Mouse (Mus musculus): ENCODE measurements around the gene Gstp1. TPM values are rescaled to one million over a fixed set of nuclear protein-coding genes. Genes with fewer than 3 reads are reported as not detected.

Gene Gstp1
- total and polyA plus RNA-seq, 2 experiments from 2014 or later, result 245 to 642 TPM

GRCm38 (mm10) chr19:3992416-3992815 lies 45.4 kb downstream of the Gstp1 start, which contains the start of gene Tbx10:
Tbx10 (plus strand) TSS chr19:3992752.
- no peaks in the 10 kb centered on the region for H3K9me3 ChIP-seq (ENCODE audit: low read length)
- H3K4me3 ChIP-seq (ENCODE audit: low read depth, low read length), result no peak within 1 kb of the TSS
- H3K27me3 ChIP-seq (ENCODE audit: insufficient read depth, low read length), result no peaks in the 10 kb centered on the region; the same call in 1 of the 2 replicates
- ATAC-seq, result no peak
- H3K4me1 ChIP-seq (ENCODE audit: insufficient read depth), result no peaks in the 10 kb centered on the region
- 54% methylated on average over 5 of the region's 5 CpGs for WGBS
- H3K9ac ChIP-seq, result no peak within 1 kb of the TSS
- H3K27ac ChIP-seq (ENCODE audit: low read depth, low read length), result no peak within 1 kb of the TSS
- DNase-seq, result no peak
- no peak for TF ChIP-seq CTCF (IDR thresholded peaks at IDR 0.05; ENCODE audit: low read depth)
- H3K36me3 ChIP-seq (ENCODE audit: insufficient read depth), result no peaks in the 10 kb centered on the region
- no peak within 1 kb of the TSS for H3K4me2 ChIP-seq (ENCODE audit: low read depth)

GRCm38 (mm10) chr19:3991966-3992365 lies 45.8 kb downstream of the Gstp1 start:
- Histone ChIP-seq H3K9ac (no peak overlapping the region), H3K4me2 (ENCODE audit: low read depth) (no peak overlapping the region), H3K4me1 (ENCODE audit: insufficient read depth) (no peaks in the 10 kb centered on the region), H3K36me3 (ENCODE audit: insufficient read depth) (no peaks in the 10 kb centered on the region), H3K4me3 (ENCODE audit: low read depth, low read length) (no peak overlapping the region), H3K27ac (ENCODE audit: low read depth, low read length) (no peak overlapping the region), H3K27me3 (ENCODE audit: insufficient read depth, low read length) (no peaks in the 10 kb centered on the region; the same call in 1 of the 2 replicates), H3K9me3 (ENCODE audit: low read length) (no peaks in the 10 kb centered on the region)
- no peak for TF ChIP-seq CTCF (IDR thresholded peaks at IDR 0.05; ENCODE audit: low read depth)
- DNase-seq, result no peak
- ATAC-seq, result no peak
- 82% methylated on average over 3 of the region's 3 CpGs for WGBS

DNA sequence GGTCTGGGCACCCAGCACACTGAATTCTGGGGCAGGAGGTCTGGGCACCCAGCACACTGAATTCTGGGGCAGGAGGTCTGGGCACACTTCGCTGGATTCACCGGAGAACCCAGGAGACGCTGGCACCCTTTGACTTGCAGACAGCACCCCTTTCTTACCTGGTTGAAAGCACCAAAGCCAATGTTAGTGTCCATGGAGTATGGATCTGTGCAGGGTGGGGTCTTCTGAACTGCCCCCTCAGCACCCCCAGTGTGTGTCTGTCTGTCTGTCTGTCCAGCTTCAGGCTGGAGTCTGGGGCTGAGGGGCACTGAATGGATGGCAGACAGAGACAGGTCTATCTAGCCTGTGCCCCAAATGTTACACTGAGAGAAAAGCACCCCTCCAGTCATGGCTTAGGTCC lies 46.2 kb downstream of the Gstp1 start:
- Histone ChIP-seq H3K9me3 (ENCODE audit: low read length) (no peaks in the 10 kb centered on the region), H3K36me3 (ENCODE audit: insufficient read depth) (no peaks in the 10 kb centered on the region), H3K9ac (no peak overlapping the region), H3K27ac (ENCODE audit: low read depth, low read length) (no peak overlapping the region), H3K4me2 (ENCODE audit: low read depth) (no peak overlapping the region), H3K27me3 (ENCODE audit: insufficient read depth, low read length) (no peaks in the 10 kb centered on the region; the same call in 1 of the 2 replicates), H3K4me3 (ENCODE audit: low read depth, low read length) (no peak overlapping the region), H3K4me1 (ENCODE audit: insufficient read depth) (no peaks in the 10 kb centered on the region)
- TF ChIP-seq CTCF (IDR thresholded peaks at IDR 0.05; ENCODE audit: low read depth), result no peak
- DNase-seq (no peak), ATAC-seq (no peak)
- WGBS, result 94% methylated on average over 3 of the region's 3 CpGs

DNA sequence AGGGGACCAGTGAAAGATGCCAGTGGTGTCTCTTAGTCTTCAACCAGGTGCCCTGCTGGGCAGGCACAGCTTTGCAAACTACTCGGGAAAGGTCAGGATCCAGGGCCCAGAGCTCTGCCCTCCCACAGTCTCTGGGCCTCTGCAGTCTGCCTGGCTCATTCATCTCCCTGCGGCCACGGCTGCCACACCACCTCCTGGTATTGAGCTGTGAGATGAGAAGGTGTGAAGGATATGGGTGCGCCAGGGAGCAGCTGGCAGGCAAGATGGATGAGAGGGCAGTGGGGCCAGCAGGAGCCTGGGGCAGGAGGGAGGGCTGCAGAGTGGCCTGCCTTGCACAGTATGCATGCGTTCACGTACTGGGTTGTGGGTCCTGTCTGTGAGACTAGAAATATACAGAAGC lies 47.0 kb downstream of the Gstp1 start:
- no peak for ATAC-seq
- no peak overlapping the region for H3K9ac ChIP-seq
- no peaks in the 10 kb centered on the region; the same call in 1 of the 2 replicates for H3K27me3 ChIP-seq (ENCODE audit: insufficient read depth, low read length)
- WGBS, result 72% methylated on average over 6 of the region's 6 CpGs
- no peak overlapping the region for H3K4me3 ChIP-seq (ENCODE audit: low read depth, low read length)
- no peaks in the 10 kb centered on the region for H3K4me1 ChIP-seq (ENCODE audit: insufficient read depth)
- no peaks in the 10 kb centered on the region for H3K36me3 ChIP-seq (ENCODE audit: insufficient read depth)
- DNase-seq, result no peak
- no peaks in the 10 kb centered on the region for H3K9me3 ChIP-seq (ENCODE audit: low read length)
- H3K4me2 ChIP-seq (ENCODE audit: low read depth), result no peak overlapping the region
- no peak overlapping the region for H3K27ac ChIP-seq (ENCODE audit: low read depth, low read length)
- TF ChIP-seq CTCF (IDR thresholded peaks at IDR 0.05; ENCODE audit: low read depth), result no peak

DNA sequence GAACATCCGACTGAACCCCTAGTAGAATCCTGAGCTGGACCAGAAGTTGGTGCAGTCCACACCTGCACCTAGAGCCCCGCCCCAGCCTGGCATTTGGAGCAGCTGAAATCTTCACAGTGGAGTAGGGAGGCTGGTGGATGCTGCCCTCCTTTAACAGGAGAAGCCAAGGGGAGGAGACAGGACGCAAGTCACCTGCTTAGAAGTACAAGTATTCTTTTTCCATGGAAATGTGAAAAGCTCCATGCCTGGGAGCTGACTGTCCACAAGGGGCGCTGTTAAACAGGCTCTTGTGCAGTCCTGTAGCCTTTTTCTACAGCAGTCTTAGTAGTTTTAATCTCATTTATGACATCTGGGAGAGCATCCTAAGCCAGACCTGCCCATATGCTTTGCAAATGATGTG lies 49.0 kb downstream of the Gstp1 start:
- Histone ChIP-seq H3K9ac (no peak overlapping the region), H3K27me3 (ENCODE audit: insufficient read depth, low read length) (no peaks in the 10 kb centered on the region; the same call in 1 of the 2 replicates), H3K4me1 (ENCODE audit: insufficient read depth) (no peaks in the 10 kb centered on the region), H3K36me3 (ENCODE audit: insufficient read depth) (no peaks in the 10 kb centered on the region), H3K4me3 (ENCODE audit: low read depth, low read length) (no peak overlapping the region), H3K9me3 (ENCODE audit: low read length) (no peaks in the 10 kb centered on the region), H3K4me2 (ENCODE audit: low read depth) (no peak overlapping the region), H3K27ac (ENCODE audit: low read depth, low read length) (no peak overlapping the region)
- 90% methylated on average over 4 of the region's 4 CpGs for WGBS
- no peak for ATAC-seq
- no peak for DNase-seq
- TF ChIP-seq CTCF (IDR thresholded peaks at IDR 0.05; ENCODE audit: low read depth), result peak; percentile 34; the same call in 1 of the 2 replicates

DNA sequence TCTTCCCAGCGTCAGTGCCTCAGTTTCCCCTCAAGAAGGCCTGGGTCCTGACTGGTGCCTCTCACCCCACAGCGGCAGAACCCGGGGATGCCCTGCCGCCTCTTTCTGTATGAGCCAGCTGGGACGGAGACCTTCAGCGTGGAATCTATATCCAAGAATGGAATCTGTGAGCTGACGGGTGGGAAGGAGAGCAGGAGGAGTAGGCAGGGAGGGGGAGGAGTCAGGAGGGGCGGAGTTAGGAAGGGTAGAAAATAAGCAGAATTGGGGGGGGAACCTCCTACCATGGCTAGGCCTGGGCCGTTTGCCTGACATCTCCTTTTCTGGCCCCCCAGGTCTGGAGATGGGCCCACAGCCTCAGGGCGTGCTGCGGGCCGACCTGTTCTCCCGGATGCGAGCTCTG lies 49.7 kb downstream of the Gstp1 start:
- no peaks in the 10 kb centered on the region; the same call in 1 of the 2 replicates for H3K27me3 ChIP-seq (ENCODE audit: insufficient read depth, low read length)
- no peaks in the 10 kb centered on the region for H3K4me1 ChIP-seq (ENCODE audit: insufficient read depth)
- no peak for TF ChIP-seq CTCF (IDR thresholded peaks at IDR 0.05; ENCODE audit: low read depth)
- no peak overlapping the region for H3K4me2 ChIP-seq (ENCODE audit: low read depth)
- H3K4me3 ChIP-seq (ENCODE audit: low read depth, low read length), result no peak overlapping the region
- DNase-seq (no peak), ATAC-seq (no peak)
- H3K9me3 ChIP-seq (ENCODE audit: low read length), result no peaks in the 10 kb centered on the region
- no peaks in the 10 kb centered on the region for H3K36me3 ChIP-seq (ENCODE audit: insufficient read depth)
- 91% methylated on average over 14 of the region's 14 CpGs for WGBS
- H3K9ac ChIP-seq, result no peak overlapping the region
- no peak overlapping the region for H3K27ac ChIP-seq (ENCODE audit: low read depth, low read length)

- Histone ChIP-seq H3K9me3 (ENCODE audit: low read length) (no peaks in the 10 kb centered on the region), H3K4me2 (ENCODE audit: low read depth) (no peak within 1 kb of the TSS), H3K4me3 (ENCODE audit: low read depth, low read length) (no peak within 1 kb of the TSS), H3K4me1 (ENCODE audit: insufficient read depth) (no peaks in the 10 kb centered on the region), H3K9ac (no peak within 1 kb of the TSS), H3K27me3 (ENCODE audit: insufficient read depth, low read length) (no peaks in the 10 kb centered on the region; the same call in 1 of the 2 replicates), H3K36me3 (ENCODE audit: insufficient read depth) (no peaks in the 10 kb centered on the region), H3K27ac (ENCODE audit: low read depth, low read length) (no peak within 1 kb of the TSS)
- ATAC-seq (no peak), DNase-seq (no peak)
- 6% methylated on average over 8 of the region's 8 CpGs for WGBS
- TF ChIP-seq CTCF (IDR thresholded peaks at IDR 0.05; ENCODE audit: low read depth), result no peak
Measured at GRCm38 (mm10) chr19:3986334-3986733, 51.5 kb downstream of the Gstp1 start, which contains the start of gene Acy3. Acy3 (plus strand) TSS chr19:3986570.

Other genes with a start within 250 kb of the Gstp1 start
Only the 30 nearest of the 33 such genes appear.
- gene Chka, start 186.2 kb downstream of the Gstp1 start, total RNA-seq (2014; rRNA removed), result 67.0 and 69.4 TPM in 2 replicates
- gene Chka, start 186.2 kb downstream of the Gstp1 start, polyA plus RNA-seq (2015; fragmentation: Nextera tagmentation; extraction: Ambion mirVana), result 49.4 and 53.9 TPM in 2 replicates
- gene Tcirg1, start 130.9 kb downstream of the Gstp1 start, total RNA-seq (2014; rRNA removed), result 21.4 and 23.5 TPM in 2 replicates
- 9.3 and 9.9 TPM in 2 replicates for gene Tcirg1, start 130.9 kb downstream of the Gstp1 start, polyA plus RNA-seq (2015; fragmentation: Nextera tagmentation; extraction: Ambion mirVana)
- 137 and 148 TPM in 2 replicates for gene Ndufs8, start 125.2 kb downstream of the Gstp1 start, total RNA-seq (2014; rRNA removed)
- 261 and 281 TPM in 2 replicates for gene Ndufs8, start 125.2 kb downstream of the Gstp1 start, polyA plus RNA-seq (2015; fragmentation: Nextera tagmentation; extraction: Ambion mirVana)
- gene Aldh3b1, start 108.2 kb downstream of the Gstp1 start, total RNA-seq (2014; rRNA removed), result 1.7 and 4.2 TPM in 2 replicates
- 3.6 and 4.1 TPM in 2 replicates for gene Aldh3b1, start 108.2 kb downstream of the Gstp1 start, polyA plus RNA-seq (2015; fragmentation: Nextera tagmentation; extraction: Ambion mirVana)
- 8.6 and 10.8 TPM in 2 replicates for gene Unc93b1, start 102.8 kb downstream of the Gstp1 start, total RNA-seq (2014; rRNA removed)
- gene Unc93b1, start 102.8 kb downstream of the Gstp1 start, polyA plus RNA-seq (2015; fragmentation: Nextera tagmentation; extraction: Ambion mirVana), result 10.6 and 13.2 TPM in 2 replicates
- not detected in 2 replicates for gene Aldh3b3, start 79.3 kb downstream of the Gstp1 start, total RNA-seq (2014; rRNA removed)
- not detected in 2 replicates for gene Aldh3b3, start 79.3 kb downstream of the Gstp1 start, polyA plus RNA-seq (2015; fragmentation: Nextera tagmentation; extraction: Ambion mirVana)
- gene Aldh3b2, start 65.7 kb downstream of the Gstp1 start, total RNA-seq (2014; rRNA removed), result 1.5 and 2.7 TPM in 2 replicates
- 1.8 and 1.9 TPM in 2 replicates for gene Aldh3b2, start 65.7 kb downstream of the Gstp1 start, polyA plus RNA-seq (2015; fragmentation: Nextera tagmentation; extraction: Ambion mirVana)
- 2.2 and 2.5 TPM in 2 replicates for gene Acy3, start 51.4 kb downstream of the Gstp1 start, total RNA-seq (2014; rRNA removed)
- 2.2 and 2.8 TPM in 2 replicates for gene Acy3, start 51.4 kb downstream of the Gstp1 start, polyA plus RNA-seq (2015; fragmentation: Nextera tagmentation; extraction: Ambion mirVana)
- gene Tbx10, start 45.2 kb downstream of the Gstp1 start, total RNA-seq (2014; rRNA removed), result not detected in 2 replicates
- gene Tbx10, start 45.2 kb downstream of the Gstp1 start, polyA plus RNA-seq (2015; fragmentation: Nextera tagmentation; extraction: Ambion mirVana), result not detected in 2 replicates
- 26.7 and 30.8 TPM in 2 replicates for gene Nudt8, start 37.4 kb downstream of the Gstp1 start, total RNA-seq (2014; rRNA removed)
- 36.3 and 40.4 TPM in 2 replicates for gene Nudt8, start 37.4 kb downstream of the Gstp1 start, polyA plus RNA-seq (2015; fragmentation: Nextera tagmentation; extraction: Ambion mirVana)
- 7.8 and 8.5 TPM in 2 replicates for gene Gm49405, start 37.4 kb downstream of the Gstp1 start, total RNA-seq (2014; rRNA removed)
- 2.1 and 2.6 TPM in 2 replicates for gene Gm49405, start 37.4 kb downstream of the Gstp1 start, polyA plus RNA-seq (2015; fragmentation: Nextera tagmentation; extraction: Ambion mirVana)
- 16.0 and 17.8 TPM in 2 replicates for gene Doc2g, start 34.7 kb downstream of the Gstp1 start, total RNA-seq (2014; rRNA removed)
- 5.7 and 6.3 TPM in 2 replicates for gene Doc2g, start 34.7 kb downstream of the Gstp1 start, polyA plus RNA-seq (2015; fragmentation: Nextera tagmentation; extraction: Ambion mirVana)
- gene Ndufv1, start 25.2 kb downstream of the Gstp1 start, total RNA-seq (2014; rRNA removed), result 250 and 281 TPM in 2 replicates
- 268 TPM in 2 replicates for gene Ndufv1, start 25.2 kb downstream of the Gstp1 start, polyA plus RNA-seq (2015; fragmentation: Nextera tagmentation; extraction: Ambion mirVana)
- 2.7 TPM in 1 of 2 replicates, not detected in the other for gene Gstp2, start 8.0 kb upstream of the Gstp1 start, total RNA-seq (2014; rRNA removed)
- gene Gstp2, start 8.0 kb upstream of the Gstp1 start, polyA plus RNA-seq (2015; fragmentation: Nextera tagmentation; extraction: Ambion mirVana), result 0.54 and 2.5 TPM in 2 replicates
- gene Gstp3, start 21.6 kb upstream of the Gstp1 start, total RNA-seq (2014; rRNA removed), result not detected in 2 replicates
- not detected in 2 replicates for gene Gstp3, start 21.6 kb upstream of the Gstp1 start, polyA plus RNA-seq (2015; fragmentation: Nextera tagmentation; extraction: Ambion mirVana)
- gene Cabp2, start 43.6 kb upstream of the Gstp1 start, total RNA-seq (2014; rRNA removed), result not detected in 2 replicates
- gene Cabp2, start 43.6 kb upstream of the Gstp1 start, polyA plus RNA-seq (2015; fragmentation: Nextera tagmentation; extraction: Ambion mirVana), result not detected in 2 replicates
- 34.4 and 35.4 TPM in 2 replicates for gene Cdk2ap2, start 59.2 kb upstream of the Gstp1 start, total RNA-seq (2014; rRNA removed)
- 59.9 and 65.4 TPM in 2 replicates for gene Cdk2ap2, start 59.2 kb upstream of the Gstp1 start, polyA plus RNA-seq (2015; fragmentation: Nextera tagmentation; extraction: Ambion mirVana)
- gene Pitpnm1, start 62.0 kb upstream of the Gstp1 start, total RNA-seq (2014; rRNA removed), result 108 and 127 TPM in 2 replicates
- 68.8 and 82.9 TPM in 2 replicates for gene Pitpnm1, start 62.0 kb upstream of the Gstp1 start, polyA plus RNA-seq (2015; fragmentation: Nextera tagmentation; extraction: Ambion mirVana)
- 25.8 and 33.9 TPM in 2 replicates for gene Aip, start 87.9 kb upstream of the Gstp1 start, total RNA-seq (2014; rRNA removed)
- gene Aip, start 87.9 kb upstream of the Gstp1 start, polyA plus RNA-seq (2015; fragmentation: Nextera tagmentation; extraction: Ambion mirVana), result 85.7 and 86.2 TPM in 2 replicates
- 0.19 and 0.23 TPM in 2 replicates for gene Gpr152, start 101.8 kb upstream of the Gstp1 start, total RNA-seq (2014; rRNA removed)
- not detected in 2 replicates for gene Gpr152, start 101.8 kb upstream of the Gstp1 start, polyA plus RNA-seq (2015; fragmentation: Nextera tagmentation; extraction: Ambion mirVana)
- not detected in 2 replicates for gene Cabp4, start 106.0 kb upstream of the Gstp1 start, total RNA-seq (2014; rRNA removed)
- 0.06 and 0.08 TPM in 2 replicates for gene Cabp4, start 106.0 kb upstream of the Gstp1 start, polyA plus RNA-seq (2015; fragmentation: Nextera tagmentation; extraction: Ambion mirVana)
- 128 and 182 TPM in 2 replicates for gene Coro1b, start 110.6 kb upstream of the Gstp1 start, total RNA-seq (2014; rRNA removed)
- gene Coro1b, start 110.6 kb upstream of the Gstp1 start, polyA plus RNA-seq (2015; fragmentation: Nextera tagmentation; extraction: Ambion mirVana), result 106 and 112 TPM in 2 replicates
- 0.77 and 1.2 TPM in 2 replicates for gene Ptprcap, start 115.6 kb upstream of the Gstp1 start, total RNA-seq (2014; rRNA removed)
- 0.48 and 0.59 TPM in 2 replicates for gene Ptprcap, start 115.6 kb upstream of the Gstp1 start, polyA plus RNA-seq (2015; fragmentation: Nextera tagmentation; extraction: Ambion mirVana)
- gene Rps6kb2, start 125.4 kb upstream of the Gstp1 start, total RNA-seq (2014; rRNA removed), result 23.5 and 33.5 TPM in 2 replicates
- 51.9 and 55.5 TPM in 2 replicates for gene Rps6kb2, start 125.4 kb upstream of the Gstp1 start, polyA plus RNA-seq (2015; fragmentation: Nextera tagmentation; extraction: Ambion mirVana)
- 4.1 and 4.4 TPM in 2 replicates for gene Carns1, start 137.5 kb upstream of the Gstp1 start, total RNA-seq (2014; rRNA removed)
- gene Carns1, start 137.5 kb upstream of the Gstp1 start, polyA plus RNA-seq (2015; fragmentation: Nextera tagmentation; extraction: Ambion mirVana), result 3.1 and 4.7 TPM in 2 replicates
- gene Tbc1d10c, start 153.3 kb upstream of the Gstp1 start, total RNA-seq (2014; rRNA removed), result 1.5 and 2.9 TPM in 2 replicates
- gene Tbc1d10c, start 153.3 kb upstream of the Gstp1 start, polyA plus RNA-seq (2015; fragmentation: Nextera tagmentation; extraction: Ambion mirVana), result 1.3 and 1.5 TPM in 2 replicates
- 480 and 509 TPM in 2 replicates for gene Ppp1ca, start 154.1 kb upstream of the Gstp1 start, total RNA-seq (2014; rRNA removed)
- 551 and 589 TPM in 2 replicates for gene Ppp1ca, start 154.1 kb upstream of the Gstp1 start, polyA plus RNA-seq (2015; fragmentation: Nextera tagmentation; extraction: Ambion mirVana)
- gene Rad9a, start 163.7 kb upstream of the Gstp1 start, total RNA-seq (2014; rRNA removed), result 11.8 and 16.4 TPM in 2 replicates
- gene Rad9a, start 163.7 kb upstream of the Gstp1 start, polyA plus RNA-seq (2015; fragmentation: Nextera tagmentation; extraction: Ambion mirVana), result 15.9 and 16.5 TPM in 2 replicates
- gene Clcf1, start 176.3 kb upstream of the Gstp1 start, total RNA-seq (2014; rRNA removed), result 0.38 and 1.2 TPM in 2 replicates
- gene Clcf1, start 176.3 kb upstream of the Gstp1 start, polyA plus RNA-seq (2015; fragmentation: Nextera tagmentation; extraction: Ambion mirVana), result 0.29 and 0.41 TPM in 2 replicates
- not detected in 2 replicates for gene AC109138.7, start 176.4 kb upstream of the Gstp1 start, total RNA-seq (2014; rRNA removed)
- gene AC109138.7, start 176.4 kb upstream of the Gstp1 start, polyA plus RNA-seq (2015; fragmentation: Nextera tagmentation; extraction: Ambion mirVana), result not detected in 2 replicates